Mouse (Mus musculus) Muller cell, postnatal 12 days (primary cell): ENCODE results near the gene B4galt1.

ENCODE experiments used
- DNase-seq: peaks from one replicate; pipeline ENCODE4 v3.0.0-alpha.2; 2015; ENCODE audit errors: inconsistent ontology term

The B4galt1 gene

GRCm38 (mm10) chr4:40853565-40854386 is at the start of gene B4galt1:
B4galt1 (minus strand) TSS chr4:40854005.
- DNase-seq = peak; percentile 100

DNA sequence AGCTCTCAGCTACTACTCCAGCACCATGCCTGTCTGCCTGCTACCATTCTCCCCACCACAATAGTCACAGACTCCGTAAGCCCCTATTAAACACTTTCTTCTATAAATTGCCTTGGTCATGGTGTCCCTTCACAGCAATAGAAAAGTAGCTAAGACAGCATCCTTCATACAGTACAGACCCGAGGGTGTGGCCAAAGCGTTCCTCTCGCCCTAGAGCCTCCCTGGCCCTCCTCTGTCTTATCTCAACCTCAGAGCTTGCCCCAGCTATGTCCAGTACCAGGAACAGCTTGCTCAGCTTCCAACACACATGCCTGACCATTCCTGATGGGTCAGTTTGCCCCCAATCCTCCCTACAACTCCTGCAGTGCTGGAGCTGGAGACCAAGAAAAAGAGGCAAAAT is 46.8 kb upstream of the B4galt1 start:
- DNase-seq = no peak

DNA sequence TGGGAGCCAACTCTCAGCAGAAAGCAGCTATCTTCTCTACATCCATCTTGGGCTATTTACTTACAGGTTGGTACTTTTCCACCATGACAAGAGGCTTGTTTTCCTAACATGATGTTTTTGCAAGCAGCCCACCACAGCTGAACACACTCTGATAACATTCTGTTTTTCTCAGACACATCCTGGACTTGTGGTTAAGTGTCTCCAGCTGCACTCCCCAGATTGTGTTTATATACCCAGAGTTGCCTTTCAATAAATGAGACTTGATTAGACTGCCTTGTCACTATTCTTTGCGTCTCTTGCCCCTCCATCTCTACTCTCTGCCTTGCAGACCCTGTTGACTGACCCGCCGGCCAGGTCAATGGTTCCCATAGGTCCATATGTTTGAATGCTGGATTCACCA is 46.3 kb upstream of the B4galt1 start:
- DNase-seq = no peak

DNA sequence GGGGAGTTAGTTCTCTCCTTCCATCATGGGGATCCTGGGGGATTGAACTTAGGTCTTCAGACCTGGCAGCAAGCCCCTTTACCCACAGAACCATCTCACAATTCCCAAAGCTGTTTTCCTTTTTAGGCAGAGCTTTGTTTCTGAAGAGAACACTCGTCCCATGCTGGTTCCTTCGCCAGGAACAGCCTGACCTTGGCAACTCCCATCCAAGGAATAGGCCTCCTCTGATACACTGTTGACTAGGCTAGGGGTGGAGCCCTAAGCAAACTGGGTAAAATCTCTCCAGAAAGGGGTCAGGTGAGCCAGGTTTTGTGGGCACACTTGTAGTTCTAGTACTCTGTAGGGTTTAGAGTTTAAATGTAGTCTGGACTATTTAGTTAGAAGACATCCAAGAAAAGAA is 45.5 kb upstream of the B4galt1 start:
- no peak for DNase-seq

GRCm38 (mm10) chr4:40898476-40899044 is 44.8 kb upstream of the B4galt1 start:
- no peak for DNase-seq

DNA sequence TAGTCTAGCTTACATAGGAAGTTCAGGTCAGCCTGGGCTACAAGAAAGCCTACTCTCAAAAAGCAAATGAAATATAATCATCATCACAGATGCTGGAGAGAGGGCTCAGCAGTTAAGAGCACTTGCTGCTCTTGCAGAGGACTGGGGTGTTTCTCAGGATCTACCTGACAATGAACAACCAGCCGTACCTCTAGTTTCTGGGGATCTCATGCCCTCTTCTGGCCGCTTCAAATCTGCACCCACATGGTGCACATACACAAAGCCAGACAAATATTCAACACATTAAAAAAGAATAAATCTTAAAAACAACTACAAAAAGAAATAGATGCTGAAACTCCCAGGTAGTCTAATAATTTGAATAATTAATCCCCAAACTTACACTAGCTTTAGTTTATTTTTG is 41.8 kb upstream of the B4galt1 start:
- DNase-seq = no peak

- DNase-seq = no peak
Measured at GRCm38 (mm10) chr4:40895118-40895517, 41.3 kb upstream of the B4galt1 start.

GRCm38 (mm10) chr4:40891206-40891605 is 37.4 kb upstream of the B4galt1 start:
- DNase-seq = no peak

- no peak for DNase-seq
Measured at GRCm38 (mm10) chr4:40889983-40890382, 36.2 kb upstream of the B4galt1 start.

- no peak for DNase-seq
Measured at GRCm38 (mm10) chr4:40889252-40889651, 35.4 kb upstream of the B4galt1 start.

DNA sequence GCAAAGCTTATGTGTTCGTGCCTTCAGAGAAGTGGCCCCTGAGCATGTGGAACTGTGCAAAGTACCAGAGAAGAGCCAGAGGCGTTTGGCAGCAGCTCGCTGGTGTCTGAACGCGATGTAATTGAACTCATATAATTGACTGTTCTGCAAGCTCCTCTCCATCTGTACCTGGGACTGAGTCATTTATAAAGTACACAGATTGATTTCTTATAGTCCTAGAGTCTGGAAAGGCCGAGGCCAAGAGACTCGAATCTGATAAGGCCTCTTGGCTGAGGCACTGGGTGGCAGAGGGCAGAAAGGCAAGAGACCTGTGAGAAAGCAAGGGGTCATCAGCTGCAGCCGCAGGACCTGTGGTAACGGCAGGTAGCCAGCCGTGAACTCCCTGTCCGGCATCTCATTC is 35.0 kb upstream of the B4galt1 start:
- DNase-seq = no peak

DNA sequence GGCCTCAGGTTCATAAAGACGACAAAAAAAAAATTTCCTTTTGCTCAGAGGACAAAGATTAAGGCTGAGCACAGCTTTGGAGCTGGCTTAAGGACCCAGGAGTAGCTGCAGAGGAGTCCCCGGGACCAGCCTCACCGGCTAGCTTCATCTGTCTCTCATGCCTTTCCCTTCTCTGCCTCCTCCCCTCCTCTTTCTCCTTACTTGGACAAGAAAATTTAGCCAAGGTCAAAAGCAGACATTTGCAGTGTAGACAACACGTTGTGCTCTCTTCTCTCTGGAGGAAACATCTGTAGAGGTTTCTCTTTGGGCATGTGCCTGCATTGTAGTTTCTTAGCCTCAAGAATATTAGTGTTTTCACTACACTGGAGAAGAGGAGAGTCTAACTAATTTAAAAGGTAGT is 32.1 kb upstream of the B4galt1 start:
- no peak for DNase-seq

GRCm38 (mm10) chr4:40885166-40885525 is 31.3 kb upstream of the B4galt1 start:
- no peak for DNase-seq

GRCm38 (mm10) chr4:40884282-40885165 is 30.7 kb upstream of the B4galt1 start:
- DNase-seq = no peak

- no peak for DNase-seq
Measured at GRCm38 (mm10) chr4:40883200-40883599, 29.4 kb upstream of the B4galt1 start.

GRCm38 (mm10) chr4:40877528-40877927 is 23.7 kb upstream of the B4galt1 start:
- no peak for DNase-seq

GRCm38 (mm10) chr4:40876814-40877371 is 23.1 kb upstream of the B4galt1 start:
- DNase-seq = peak; percentile 64

GRCm38 (mm10) chr4:40875842-40876241 is 22.0 kb upstream of the B4galt1 start:
- no peak for DNase-seq

DNA sequence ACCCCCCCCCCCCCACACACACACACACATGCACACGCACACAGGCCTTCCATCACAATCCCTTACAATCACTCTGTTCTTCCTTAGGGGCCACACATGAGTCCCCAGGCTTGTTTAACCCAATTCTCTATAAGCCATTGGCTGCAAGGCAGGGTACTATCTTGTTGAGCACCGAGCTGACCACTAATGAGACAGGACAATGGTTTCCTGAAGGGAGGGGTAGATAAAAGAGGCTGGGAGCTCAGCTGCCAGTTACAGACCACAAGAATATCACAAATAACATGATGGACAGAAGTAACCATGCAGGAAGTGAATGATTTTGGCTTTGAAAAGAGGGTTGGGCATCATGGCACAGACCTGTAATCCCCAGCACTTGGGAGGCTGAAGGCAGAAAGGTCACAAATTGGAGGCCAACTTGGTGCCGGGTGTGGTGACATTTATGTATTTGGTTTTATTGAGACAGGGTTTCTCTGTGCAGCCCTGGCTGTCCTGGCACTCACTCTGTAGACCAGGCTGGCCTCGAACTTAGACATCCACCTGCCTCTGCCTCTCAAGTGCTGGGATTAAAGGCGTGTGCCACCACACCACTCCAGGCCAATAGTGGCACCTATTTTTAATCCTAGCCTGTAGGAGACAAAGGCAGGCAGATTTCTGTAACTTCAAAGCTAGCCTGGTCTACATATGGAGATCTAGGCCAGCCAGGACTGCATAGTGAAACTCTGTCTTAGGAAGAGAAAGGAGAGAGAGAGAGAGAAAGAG is 21.2 kb upstream of the B4galt1 start:
- DNase-seq = no peak

GRCm38 (mm10) chr4:40874151-40874600 is 20.4 kb upstream of the B4galt1 start:
- DNase-seq = no peak

GRCm38 (mm10) chr4:40873320-40873719 is 19.5 kb upstream of the B4galt1 start:
- no peak for DNase-seq
